Mouse (Mus musculus) embryonic facial prominence, embryonic 15.5 days (tissue): ENCODE measurements around the gene Thrb. TPM values are rescaled to one million over a fixed set of nuclear protein-coding genes. Genes with fewer than 3 reads are reported as not detected.

ENCODE experiments used
- ATAC-seq: fragments of 200-750 bp; cut with Nextera tagmentation; 2 replicates; pipeline ENCODE4 v1.8.0; 2017; ENCODE audit warnings: low read depth, moderate TSS enrichment; ENCODE audit not compliant: insufficient number of reproducible peaks, low FRiP score, low TSS enrichment
- H3K27ac ChIP-seq: fragments of 300-500 bp; sonication (generic); replicated peaks from 2 replicates; pipeline ENCODE4 v1.5.1; 2015; ENCODE audit warnings: mild to moderate bottlenecking, inconsistent platforms
- H3K27me3 ChIP-seq: fragments of 300-500 bp; sonication (generic); 2 replicates; pipeline ENCODE4 v1.6.1; 2015; ENCODE audit warnings: inconsistent platforms
- H3K36me3 ChIP-seq: fragments of 300-500 bp; sonication (generic); 2 replicates; pipeline ENCODE4 v1.6.1; 2015; ENCODE audit warnings: mild to moderate bottlenecking, inconsistent platforms
- H3K4me1 ChIP-seq: fragments of 300-500 bp; sonication (generic); 2 replicates; pipeline ENCODE4 v1.6.1; 2015; ENCODE audit warnings: inconsistent platforms
- H3K4me2 ChIP-seq: fragments of 300-500 bp; sonication (generic); replicated peaks from 2 replicates; pipeline ENCODE4 v1.6.1; 2015; ENCODE audit warnings: mild to moderate bottlenecking, inconsistent platforms
- H3K4me3 ChIP-seq: fragments of 300-500 bp; sonication (generic); replicated peaks from 2 replicates; pipeline ENCODE4 v1.5.1; 2015; ENCODE audit warnings: mild to moderate bottlenecking, inconsistent platforms
- H3K9ac ChIP-seq: fragments of 300-500 bp; sonication (generic); 2 replicates; pipeline ENCODE4 v1.6.1; 2015; ENCODE audit warnings: inconsistent platforms
- H3K9me3 ChIP-seq: fragments of 300-500 bp; sonication (generic); replicated peaks from 2 replicates; pipeline ENCODE4 v1.6.1; 2016; ENCODE audit warnings: inconsistent platforms
- WGBS: fragments of 180-500 bp; shearing (Covaris S2); methylation state at CpG from one replicate; pipeline ENCODE4 v1.1.7; 2015; 5-methylcytosine and 5-hydroxymethylcytosine counted together
- polyA plus RNA-seq: library from polyadenylated mRNA; unstranded; fragments of >200 nt; fragmentation: Nextera tagmentation; extraction: Ambion mirVana; gene quantifications from 2 replicates; pipeline ENCODE4 v1.2.1, GENCODE M21; 2015

The Thrb gene
- polyA plus RNA-seq, 1 experiment from 2014 or later = 4.4 TPM

- Histone ChIP-seq H3K27me3 (no peaks in the 10 kb centered on the region), H3K4me2 (no peak overlapping the region), H3K4me1 (no peaks in the 10 kb centered on the region), H3K36me3 (no peaks in the 10 kb centered on the region), H3K4me3 (no peak overlapping the region), H3K27ac (no peak overlapping the region), H3K9me3 (no peaks in the 10 kb centered on the region), H3K9ac (no peak overlapping the region)
- WGBS = 63% methylated on average over 1 of the region's 1 CpGs
- no peak for ATAC-seq
These were observed 234.7 kb downstream of the Thrb start for GRCm38 (mm10) chr14:17894791-17895190.

DNA sequence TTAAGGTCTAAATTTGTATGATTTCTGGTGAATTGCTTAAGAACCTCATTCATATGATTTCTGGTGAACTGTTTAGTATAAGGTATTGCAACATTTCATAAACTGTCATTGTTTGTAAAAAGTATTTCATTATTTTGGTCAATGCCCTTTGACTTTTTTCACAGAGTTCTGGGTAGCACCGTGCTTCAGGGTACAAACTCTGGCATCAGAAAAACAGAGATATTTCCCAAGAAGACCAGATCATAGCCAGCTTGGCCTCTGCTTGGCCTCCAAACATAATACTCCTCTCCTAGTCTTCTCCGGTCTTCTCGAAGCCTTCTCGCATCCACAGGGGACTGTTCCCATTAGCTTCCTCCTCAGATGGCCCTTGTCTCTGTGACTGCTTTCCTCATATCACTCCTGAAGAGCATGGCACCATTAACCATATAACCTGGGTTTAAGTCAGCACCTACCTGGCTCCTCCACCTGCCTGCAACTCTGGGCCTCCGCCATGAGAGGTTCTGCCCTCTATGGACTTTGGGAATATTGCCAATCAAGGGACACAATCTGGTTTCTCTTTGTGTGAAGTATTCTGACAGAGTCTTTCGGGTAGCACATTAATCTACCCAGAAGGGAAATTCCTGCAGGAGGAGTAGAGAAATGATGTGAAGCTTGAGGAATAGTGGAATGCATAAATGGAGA lies 239.8 kb downstream of the Thrb start:
- H3K4me2 ChIP-seq = no peak overlapping the region
- no peaks in the 10 kb centered on the region for H3K9me3 ChIP-seq
- no peaks in the 10 kb centered on the region for H3K27me3 ChIP-seq
- H3K36me3 ChIP-seq = no peaks in the 10 kb centered on the region
- no peak overlapping the region for H3K27ac ChIP-seq
- 88% methylated on average over 6 of the region's 6 CpGs for whole genome bisulfite sequencing
- no peak overlapping the region for H3K9ac ChIP-seq
- no peaks in the 10 kb centered on the region for H3K4me1 ChIP-seq
- H3K4me3 ChIP-seq = no peak overlapping the region
- no peak for ATAC-seq

DNA sequence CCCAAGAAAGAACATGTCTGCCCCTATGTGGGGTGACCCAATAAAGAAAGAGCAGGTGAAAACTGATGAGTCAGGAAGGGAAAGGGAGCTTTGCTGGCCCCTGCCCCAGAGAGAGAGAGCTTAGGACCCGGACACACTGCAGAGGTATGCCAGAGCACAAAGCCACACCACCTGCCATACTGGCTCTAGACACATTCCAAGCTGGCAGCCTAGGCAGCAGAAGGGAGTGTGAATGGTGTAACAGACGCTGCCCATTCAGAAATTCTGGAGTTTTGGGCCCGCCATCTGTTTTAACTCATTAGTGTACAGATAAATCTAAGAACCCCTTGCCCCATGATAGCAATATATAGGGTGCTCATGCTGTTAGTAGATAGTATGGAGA lies 240.3 kb downstream of the Thrb start:
- Histone ChIP-seq H3K27ac (no peak overlapping the region), H3K4me3 (no peak overlapping the region), H3K9ac (no peak overlapping the region), H3K27me3 (no peaks in the 10 kb centered on the region), H3K4me2 (no peak overlapping the region), H3K4me1 (no peaks in the 10 kb centered on the region), H3K36me3 (no peaks in the 10 kb centered on the region), H3K9me3 (no peaks in the 10 kb centered on the region)
- ATAC-seq = no peak
- 67% methylated on average over 3 of the region's 3 CpGs for WGBS

GRCm38 (mm10) chr14:17902426-17902825 lies 242.4 kb downstream of the Thrb start:
- no peak overlapping the region for H3K9ac ChIP-seq
- H3K4me2 ChIP-seq = no peak overlapping the region
- H3K4me1 ChIP-seq = no peaks in the 10 kb centered on the region
- H3K36me3 ChIP-seq = no peaks in the 10 kb centered on the region
- no peaks in the 10 kb centered on the region for H3K27me3 ChIP-seq
- no peak overlapping the region for H3K4me3 ChIP-seq
- no peak overlapping the region for H3K27ac ChIP-seq
- ATAC-seq = no peak
- no peaks in the 10 kb centered on the region for H3K9me3 ChIP-seq
- 72% methylated on average over 2 of the region's 2 CpGs for WGBS

DNA sequence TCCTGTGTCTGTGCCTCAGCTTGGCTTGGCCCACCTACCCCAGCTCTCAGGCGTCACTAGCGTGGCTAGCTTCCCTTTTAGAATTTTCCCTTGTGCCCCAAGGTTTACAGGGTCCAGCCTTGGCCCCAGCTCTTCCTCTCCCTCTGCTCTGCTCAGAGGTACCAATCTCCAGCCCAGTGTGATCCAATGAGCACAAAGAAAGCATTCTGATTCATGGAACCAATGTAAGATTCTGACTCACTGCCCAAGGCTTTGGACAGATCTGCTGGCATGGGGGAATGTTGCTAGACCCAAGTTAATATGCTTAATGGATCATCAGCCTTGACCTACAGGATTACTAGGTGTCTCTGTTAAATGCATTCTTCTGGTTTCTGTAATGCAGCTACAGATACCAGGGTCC lies 243.1 kb downstream of the Thrb start:
- H3K27me3 ChIP-seq = no peaks in the 10 kb centered on the region
- ATAC-seq = no peak
- H3K9me3 ChIP-seq = no peaks in the 10 kb centered on the region
- no peaks in the 10 kb centered on the region for H3K4me1 ChIP-seq
- no peak overlapping the region for H3K4me3 ChIP-seq
- 72% methylated on average over 2 of the region's 2 CpGs for WGBS
- H3K27ac ChIP-seq = no peak overlapping the region
- no peak overlapping the region for H3K9ac ChIP-seq
- no peak overlapping the region for H3K4me2 ChIP-seq
- H3K36me3 ChIP-seq = no peaks in the 10 kb centered on the region

- H3K4me3 ChIP-seq = no peak overlapping the region
- no peaks in the 10 kb centered on the region for H3K9me3 ChIP-seq
- H3K4me2 ChIP-seq = no peak overlapping the region
- H3K4me1 ChIP-seq = no peaks in the 10 kb centered on the region
- 61% methylated on average over 1 of the region's 1 CpGs for WGBS
- no peaks in the 10 kb centered on the region for H3K36me3 ChIP-seq
- H3K9ac ChIP-seq = no peak overlapping the region
- no peak overlapping the region for H3K27ac ChIP-seq
- no peak for ATAC-seq
- H3K27me3 ChIP-seq = no peaks in the 10 kb centered on the region
These were observed 244.5 kb downstream of the Thrb start for GRCm38 (mm10) chr14:17904554-17904953.

DNA sequence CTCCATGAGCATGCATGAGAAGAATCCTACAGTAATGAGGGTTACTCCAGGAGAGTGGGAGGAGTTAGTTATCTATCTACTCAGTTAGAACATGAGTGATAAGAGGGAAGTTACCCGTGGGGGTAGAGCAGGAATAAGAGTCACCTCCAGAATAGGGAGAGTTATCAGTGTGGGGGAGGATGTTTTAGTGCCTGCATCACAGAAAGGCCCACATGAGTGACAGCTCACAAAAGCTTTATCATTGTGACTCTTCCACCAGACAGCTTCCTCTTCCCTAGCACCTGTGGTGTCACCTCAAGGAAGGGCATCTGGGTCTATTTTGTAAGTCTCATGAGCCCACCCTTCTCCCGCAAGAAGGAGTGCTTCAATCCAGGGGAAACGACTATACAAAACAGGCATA lies 245.6 kb downstream of the Thrb start:
- WGBS = 71% methylated on average over 3 of the region's 3 CpGs
- H3K9ac ChIP-seq = no peak overlapping the region
- H3K36me3 ChIP-seq = no peaks in the 10 kb centered on the region
- no peaks in the 10 kb centered on the region for H3K4me1 ChIP-seq
- no peak overlapping the region for H3K4me2 ChIP-seq
- ATAC-seq = no peak
- H3K27me3 ChIP-seq = no peaks in the 10 kb centered on the region
- no peaks in the 10 kb centered on the region for H3K9me3 ChIP-seq
- H3K27ac ChIP-seq = no peak overlapping the region
- H3K4me3 ChIP-seq = no peak overlapping the region

GRCm38 (mm10) chr14:17906931-17907330 lies 246.9 kb downstream of the Thrb start:
- H3K27me3 ChIP-seq = no peaks in the 10 kb centered on the region
- H3K36me3 ChIP-seq = no peaks in the 10 kb centered on the region
- H3K9ac ChIP-seq = no peak overlapping the region
- H3K4me2 ChIP-seq = no peak overlapping the region
- no peak overlapping the region for H3K27ac ChIP-seq
- WGBS = 55% methylated on average over 4 of the region's 4 CpGs
- no peaks in the 10 kb centered on the region for H3K9me3 ChIP-seq
- H3K4me1 ChIP-seq = no peaks in the 10 kb centered on the region
- no peak overlapping the region for H3K4me3 ChIP-seq
- ATAC-seq = no peak

- H3K9ac ChIP-seq = no peak overlapping the region
- no peak for ATAC-seq
- no peak overlapping the region for H3K4me3 ChIP-seq
- no peaks in the 10 kb centered on the region for H3K27me3 ChIP-seq
- no peaks in the 10 kb centered on the region for H3K9me3 ChIP-seq
- 81% methylated on average over 3 of the region's 3 CpGs for WGBS
- no peak overlapping the region for H3K27ac ChIP-seq
- H3K36me3 ChIP-seq = no peaks in the 10 kb centered on the region
- H3K4me1 ChIP-seq = no peaks in the 10 kb centered on the region
- no peak overlapping the region for H3K4me2 ChIP-seq
These were observed 251.1 kb downstream of the Thrb start for GRCm38 (mm10) chr14:17911157-17911556.

DNA sequence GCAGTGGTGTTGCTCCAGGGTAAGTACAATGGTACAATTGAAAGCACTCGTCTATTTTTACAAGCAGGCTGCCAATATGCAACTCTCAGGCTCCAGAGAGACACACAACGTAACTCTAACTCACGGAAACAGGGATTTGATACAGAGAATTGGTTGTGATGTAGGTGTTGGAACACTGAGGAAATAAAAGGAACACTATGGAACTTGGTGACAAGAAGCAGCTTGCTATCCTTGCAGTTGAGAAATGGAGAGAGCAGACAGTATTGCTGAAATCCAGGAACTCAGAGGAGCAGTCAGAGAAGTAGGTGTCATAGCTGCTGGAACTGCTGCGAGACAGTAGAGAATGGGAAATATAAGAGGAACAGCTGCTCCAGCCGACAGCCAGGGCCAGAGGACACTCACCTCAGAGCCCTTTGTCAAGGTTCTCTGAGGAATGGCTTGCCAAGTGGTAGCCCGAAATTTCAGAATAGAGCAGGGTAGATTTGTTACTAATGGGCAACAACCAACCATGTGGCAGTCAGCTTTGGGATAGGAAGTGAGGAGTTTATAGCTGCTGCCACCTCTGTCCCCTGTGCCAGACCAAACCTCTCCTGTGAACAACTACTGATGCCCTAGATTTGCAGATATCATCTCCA lies 252.6 kb downstream of the Thrb start:
- H3K4me2 ChIP-seq = no peak overlapping the region
- H3K9me3 ChIP-seq = no peaks in the 10 kb centered on the region
- no peak for ATAC-seq
- no peaks in the 10 kb centered on the region for H3K36me3 ChIP-seq
- no peak overlapping the region for H3K9ac ChIP-seq
- H3K27ac ChIP-seq = no peak overlapping the region
- H3K27me3 ChIP-seq = no peaks in the 10 kb centered on the region
- H3K4me1 ChIP-seq = no peaks in the 10 kb centered on the region
- WGBS = 41% methylated on average over 6 of the region's 6 CpGs
- H3K4me3 ChIP-seq = no peak overlapping the region

DNA sequence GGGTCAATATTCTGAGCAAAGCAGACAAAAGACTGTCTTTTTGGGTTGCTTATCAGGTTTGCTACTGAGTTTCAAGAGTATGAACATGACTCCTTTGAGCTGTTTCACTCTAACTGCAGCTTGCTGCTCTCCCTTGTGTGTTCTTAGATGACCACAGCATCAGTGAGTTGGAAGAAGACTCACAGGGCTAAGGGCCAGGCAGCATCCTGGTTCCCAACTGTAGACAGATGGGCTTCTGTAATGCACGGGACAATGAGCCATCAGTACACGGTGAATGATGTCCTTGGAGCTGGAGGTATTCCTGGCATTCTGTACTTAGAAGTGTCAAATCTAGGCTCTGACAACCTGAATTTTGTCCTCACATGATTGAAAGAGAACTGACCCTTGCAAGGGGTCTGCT lies 255.5 kb downstream of the Thrb start:
- Histone ChIP-seq H3K27me3 (no peaks in the 10 kb centered on the region), H3K4me3 (no peak overlapping the region), H3K4me2 (no peak overlapping the region), H3K27ac (no peak overlapping the region), H3K9me3 (no peaks in the 10 kb centered on the region), H3K4me1 (no peaks in the 10 kb centered on the region), H3K36me3 (no peaks in the 10 kb centered on the region), H3K9ac (no peak overlapping the region)
- ATAC-seq = no peak
- WGBS = 67% methylated on average over 2 of the region's 2 CpGs

DNA sequence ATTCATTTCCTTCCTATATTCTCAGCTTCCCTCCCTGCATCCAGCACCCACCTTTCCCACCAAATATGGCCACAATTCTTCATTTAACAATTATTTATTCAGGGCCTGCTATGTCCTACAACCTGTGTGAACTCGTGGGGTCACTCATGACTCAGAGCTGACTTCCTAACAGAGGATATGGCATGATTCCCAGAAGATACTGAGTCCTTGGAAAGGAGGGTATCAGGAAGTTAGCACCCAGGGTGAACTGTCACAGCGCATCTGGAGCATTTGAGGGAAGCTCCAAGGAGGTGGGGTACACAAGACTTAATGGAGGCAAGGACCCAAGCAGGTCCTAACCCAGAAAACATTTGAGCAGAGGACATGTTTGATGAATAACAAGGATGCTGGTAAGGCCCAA lies 256.6 kb downstream of the Thrb start:
- WGBS = 68% methylated on average over 2 of the region's 2 CpGs
- Histone ChIP-seq H3K9me3 (no peaks in the 10 kb centered on the region), H3K4me3 (no peak overlapping the region), H3K27ac (no peak overlapping the region), H3K27me3 (no peaks in the 10 kb centered on the region), H3K4me1 (no peaks in the 10 kb centered on the region), H3K4me2 (no peak overlapping the region), H3K9ac (no peak overlapping the region), H3K36me3 (no peaks in the 10 kb centered on the region)
- ATAC-seq = no peak
